Mouse (Mus musculus): Measurements from ENCODE around the gene Celf5. TPM values are rescaled to one million over a fixed set of nuclear protein-coding genes. Genes with fewer than 3 reads are reported as not detected.

Celf5 gene
- polyA plus RNA-seq, 1 experiment: not detected

DNA sequence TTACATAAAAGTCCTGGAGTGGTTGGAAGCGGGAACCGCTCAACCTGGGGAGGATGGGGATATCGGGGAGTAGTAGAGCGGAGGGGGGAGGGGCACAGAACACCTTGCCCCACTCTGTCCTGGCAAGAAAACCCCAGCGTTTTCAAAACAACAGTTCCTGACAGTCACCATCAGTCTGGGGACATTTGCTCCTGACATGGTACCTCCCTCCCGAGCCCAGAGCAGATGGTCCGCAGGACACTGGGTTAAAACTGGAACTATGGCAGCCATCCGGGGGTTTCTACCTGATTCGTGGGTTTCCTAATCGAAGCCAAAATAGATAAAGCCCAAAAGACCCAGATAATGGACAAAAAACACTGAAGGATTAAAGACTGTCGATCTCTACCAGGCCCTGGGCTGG, 21.6 kb downstream of the Celf5 start:
- H3K4me3 ChIP-seq (replicated peaks): no peak overlapping the region
- peaks cover 94% of the 10 kb centered on the region for H3K27me3 ChIP-seq (ENCODE audit: control insufficient read depth)
- H3K9me3 ChIP-seq (ENCODE audit: control insufficient read depth, low read length): peaks cover 2% of the 10 kb centered on the region; the same call in 1 of the 2 replicates
- H3K4me1 ChIP-seq (ENCODE audit: control insufficient read depth): peaks cover 31% of the 10 kb centered on the region
- no peak for TF ChIP-seq GATA1 (IDR thresholded peaks at IDR 0.05; ENCODE audit: low read length)
- no peak for TF ChIP-seq TAL1 (IDR thresholded peaks at IDR 0.05; ENCODE audit: low read length)
- no peaks in the 10 kb centered on the region for H3K36me3 ChIP-seq (ENCODE audit: control insufficient read depth)

GRCm38 (mm10) chr10:81460471-81460870, 22.0 kb downstream of the Celf5 start:
- H3K4me3 ChIP-seq (replicated peaks): no peak overlapping the region

GRCm38 (mm10) chr10:81459399-81459798, 23.1 kb downstream of the Celf5 start:
- H3K4me1 ChIP-seq (ENCODE audit: control insufficient read depth): peaks cover 19% of the 10 kb centered on the region
- TF ChIP-seq GATA1 (IDR thresholded peaks at IDR 0.05; ENCODE audit: low read length) (no peak), TAL1 (IDR thresholded peaks at IDR 0.05; ENCODE audit: low read length) (no peak)
- H3K9me3 ChIP-seq (ENCODE audit: control insufficient read depth, low read length): peaks cover 2% of the 10 kb centered on the region; the same call in 1 of the 2 replicates
- no peak overlapping the region for H3K4me3 ChIP-seq (replicated peaks)
- H3K27me3 ChIP-seq (ENCODE audit: control insufficient read depth): peaks cover 95% of the 10 kb centered on the region
- H3K36me3 ChIP-seq (ENCODE audit: control insufficient read depth): no peaks in the 10 kb centered on the region

More at GRCm38 (mm10) chr10:81460471-81460870, 22.0 kb downstream of the Celf5 start:
- peaks cover 95% of the 10 kb centered on the region for H3K27me3 ChIP-seq (ENCODE audit: control insufficient read depth)
- peaks cover 30% of the 10 kb centered on the region for H3K4me1 ChIP-seq (ENCODE audit: control insufficient read depth)
- H3K36me3 ChIP-seq (ENCODE audit: control insufficient read depth): no peaks in the 10 kb centered on the region
- peaks cover 2% of the 10 kb centered on the region; the same call in 1 of the 2 replicates for H3K9me3 ChIP-seq (ENCODE audit: control insufficient read depth, low read length)
- TF ChIP-seq TAL1 (IDR thresholded peaks at IDR 0.05; ENCODE audit: low read length) (no peak), GATA1 (IDR thresholded peaks at IDR 0.05; ENCODE audit: low read length) (no peak)

- peaks cover 13% of the 10 kb centered on the region for H3K4me1 ChIP-seq (ENCODE audit: control insufficient read depth)
- no peaks in the 10 kb centered on the region for H3K36me3 ChIP-seq (ENCODE audit: control insufficient read depth)
- TF ChIP-seq GATA1 (IDR thresholded peaks at IDR 0.05; ENCODE audit: low read length) (no peak), TAL1 (IDR thresholded peaks at IDR 0.05; ENCODE audit: low read length) (no peak)
- peaks cover 94% of the 10 kb centered on the region for H3K27me3 ChIP-seq (ENCODE audit: control insufficient read depth)
- H3K9me3 ChIP-seq (ENCODE audit: control insufficient read depth, low read length): no peaks in the 10 kb centered on the region; the same call in 1 of the 2 replicates
- H3K4me3 ChIP-seq (replicated peaks): no peak overlapping the region
Observed at GRCm38 (mm10) chr10:81458267-81458666, 24.2 kb downstream of the Celf5 start.

GRCm38 (mm10) chr10:81457624-81458023, 24.9 kb downstream of the Celf5 start:
- no peak overlapping the region for H3K4me3 ChIP-seq (replicated peaks)
- H3K4me1 ChIP-seq (ENCODE audit: control insufficient read depth): peaks cover 13% of the 10 kb centered on the region
- H3K27me3 ChIP-seq (ENCODE audit: control insufficient read depth): peaks cover 94% of the 10 kb centered on the region
- no peaks in the 10 kb centered on the region for H3K36me3 ChIP-seq (ENCODE audit: control insufficient read depth)
- TF ChIP-seq TAL1 (IDR thresholded peaks at IDR 0.05; ENCODE audit: low read length) (no peak), GATA1 (IDR thresholded peaks at IDR 0.05; ENCODE audit: low read length) (no peak)
- no peaks in the 10 kb centered on the region; the same call in 1 of the 2 replicates for H3K9me3 ChIP-seq (ENCODE audit: control insufficient read depth, low read length)

DNA sequence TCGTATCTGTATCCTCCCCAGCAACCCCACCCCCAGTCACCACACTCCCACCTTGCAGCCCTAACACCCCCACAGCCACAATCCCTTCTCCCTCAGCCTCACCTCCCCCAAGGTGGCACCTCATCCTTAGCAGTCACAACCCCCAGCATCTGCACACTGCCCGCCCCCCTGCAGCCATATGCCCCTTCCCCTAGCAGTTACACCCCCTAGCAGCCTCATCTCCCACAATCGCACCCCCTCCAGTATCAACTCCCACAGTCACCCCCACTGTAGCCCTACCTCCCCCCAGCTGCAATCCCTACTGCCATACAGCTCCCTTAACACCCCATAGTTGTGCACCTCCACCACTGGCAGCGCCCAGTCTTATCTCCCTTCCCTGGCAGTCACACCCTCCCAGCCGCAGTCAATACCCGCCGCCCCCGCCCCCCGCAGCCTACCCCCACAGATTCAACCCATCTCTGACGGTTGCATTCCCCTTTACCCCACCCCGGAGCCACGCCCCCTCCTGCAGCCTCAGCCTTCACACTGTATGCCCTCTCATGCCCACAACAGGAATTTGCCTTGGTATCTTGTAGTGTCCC, 25.4 kb downstream of the Celf5 start:
- no peak overlapping the region for H3K4me3 ChIP-seq (replicated peaks)
- no peak for TF ChIP-seq GATA1 (IDR thresholded peaks at IDR 0.05; ENCODE audit: low read length)
- TF ChIP-seq TAL1 (IDR thresholded peaks at IDR 0.05; ENCODE audit: low read length): no peak
- H3K9me3 ChIP-seq (ENCODE audit: control insufficient read depth, low read length): peaks cover 2% of the 10 kb centered on the region; the same call in 1 of the 2 replicates
- peaks cover 94% of the 10 kb centered on the region for H3K27me3 ChIP-seq (ENCODE audit: control insufficient read depth)
- peaks cover 11% of the 10 kb centered on the region for H3K4me1 ChIP-seq (ENCODE audit: control insufficient read depth)
- H3K36me3 ChIP-seq (ENCODE audit: control insufficient read depth): no peaks in the 10 kb centered on the region

DNA sequence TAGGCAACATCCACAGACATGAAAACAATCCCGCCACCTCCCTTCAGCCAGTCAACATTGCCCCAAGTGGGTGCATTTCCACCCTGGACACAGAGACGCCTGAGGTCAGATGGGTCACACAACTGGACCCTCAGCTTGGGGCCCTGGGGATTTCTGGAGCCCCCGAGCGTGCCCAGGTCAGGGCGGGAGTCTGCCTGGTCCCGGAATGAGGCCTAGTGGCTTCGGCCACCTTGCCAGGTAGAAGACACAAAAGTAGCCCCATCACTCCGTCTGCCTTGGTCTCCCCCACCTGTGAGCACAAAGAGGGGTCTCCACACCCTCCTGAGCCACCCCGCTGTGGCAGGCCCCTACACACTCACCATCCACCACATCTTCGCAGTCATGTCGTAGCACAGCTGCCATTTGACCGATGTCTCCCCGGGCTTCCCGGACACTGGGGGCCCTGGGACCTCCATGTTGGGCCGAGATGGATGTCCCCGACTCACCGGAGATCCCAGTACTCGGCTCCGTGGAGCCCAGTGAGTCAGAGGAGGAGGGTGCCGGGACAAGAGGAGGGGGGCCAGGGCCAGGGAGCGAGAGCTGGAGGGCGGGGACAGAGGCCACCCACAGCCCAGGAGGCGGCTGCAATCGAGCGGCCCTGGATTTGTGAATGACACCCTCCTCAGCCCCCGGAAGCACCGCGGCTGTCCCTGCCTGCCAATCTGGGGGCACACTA, 27.2 kb downstream of the Celf5 start, which contains the start of gene Nfic:
Gene Nfic (minus strand): TSS at position 455 of the 715 bp plus-strand sequence.
- H3K36me3 ChIP-seq (ENCODE audit: control insufficient read depth): no peaks in the 10 kb centered on the region
- TF ChIP-seq TAL1 (IDR thresholded peaks at IDR 0.05; ENCODE audit: low read length) (no peak), GATA1 (IDR thresholded peaks at IDR 0.05; ENCODE audit: low read length) (no peak)
- peaks cover 2% of the 10 kb centered on the region; the same call in 1 of the 2 replicates for H3K9me3 ChIP-seq (ENCODE audit: control insufficient read depth, low read length)
- no peak within 1 kb of the TSS for H3K4me3 ChIP-seq (replicated peaks)
- H3K27me3 ChIP-seq (ENCODE audit: control insufficient read depth): peaks cover 94% of the 10 kb centered on the region
- H3K4me1 ChIP-seq (ENCODE audit: control insufficient read depth): peaks cover 9% of the 10 kb centered on the region

DNA sequence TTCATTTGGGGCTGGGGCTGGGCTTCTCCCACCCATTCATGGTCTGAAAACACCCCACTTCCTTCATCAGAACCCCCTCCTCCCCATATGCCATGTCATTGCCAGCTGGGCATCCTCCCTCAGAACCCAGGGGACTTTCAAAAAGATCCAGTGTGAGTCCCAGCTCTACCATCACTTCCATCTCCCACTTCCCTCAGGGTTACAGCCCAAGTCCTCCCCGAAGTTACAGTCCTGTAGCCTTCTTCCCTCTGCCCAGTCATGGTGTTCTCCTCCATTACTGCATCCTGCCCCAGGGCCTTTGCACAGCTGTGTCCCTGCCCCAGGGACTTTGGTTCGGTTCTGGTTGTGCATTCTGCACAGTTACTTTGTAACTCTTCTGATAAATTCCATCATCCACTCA, 28.4 kb downstream of the Celf5 start:
- Histone ChIP-seq H3K27me3 (ENCODE audit: control insufficient read depth) (peaks cover 88% of the 10 kb centered on the region), H3K36me3 (ENCODE audit: control insufficient read depth) (no peaks in the 10 kb centered on the region), H3K4me3 (replicated peaks) (no peak overlapping the region), H3K9me3 (ENCODE audit: control insufficient read depth, low read length) (peaks cover 2% of the 10 kb centered on the region; the same call in 1 of the 2 replicates), H3K4me1 (ENCODE audit: control insufficient read depth) (peaks cover 9% of the 10 kb centered on the region)
- TF ChIP-seq GATA1 (IDR thresholded peaks at IDR 0.05; ENCODE audit: low read length) (no peak), TAL1 (IDR thresholded peaks at IDR 0.05; ENCODE audit: low read length) (no peak)

DNA sequence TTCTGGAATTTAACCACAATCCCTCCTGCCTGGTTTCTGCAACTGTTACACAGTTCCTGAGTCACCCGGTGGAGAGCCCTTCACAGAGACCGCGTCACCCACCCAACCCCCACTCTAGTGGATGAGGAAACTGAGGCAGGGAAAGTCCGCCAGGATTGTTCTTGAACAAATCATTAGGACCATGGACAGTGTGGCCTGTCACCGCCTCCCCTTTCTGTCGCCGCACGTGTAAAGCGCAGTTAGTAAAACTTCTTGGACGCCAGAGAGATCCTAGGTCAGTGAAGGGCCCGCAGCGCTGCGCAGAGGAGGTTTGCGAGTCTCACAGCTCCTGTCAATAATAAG, 29.6 kb downstream of the Celf5 start:
- Histone ChIP-seq H3K4me1 (ENCODE audit: control insufficient read depth) (peaks cover 9% of the 10 kb centered on the region), H3K36me3 (ENCODE audit: control insufficient read depth) (no peaks in the 10 kb centered on the region), H3K9me3 (ENCODE audit: control insufficient read depth, low read length) (peaks cover 2% of the 10 kb centered on the region; the same call in 1 of the 2 replicates), H3K4me3 (replicated peaks) (no peak overlapping the region), H3K27me3 (ENCODE audit: control insufficient read depth) (peaks cover 79% of the 10 kb centered on the region)
- TF ChIP-seq TAL1 (IDR thresholded peaks at IDR 0.05; ENCODE audit: low read length): no peak
- TF ChIP-seq GATA1 (IDR thresholded peaks at IDR 0.05; ENCODE audit: low read length): no peak

Data from erythroblast, embryonic 14.5 days (primary cell).